Mouse (Mus musculus) stomach, embryonic 15.5 days (tissue): ENCODE results near the gene Exph5. TPM values are rescaled to one million over a fixed set of nuclear protein-coding genes. Genes with fewer than 3 reads are reported as not detected.
A peak's percentile ranks its signal among the peaks of the same experiment; 100 is the strongest.

Experiments used
- ATAC-seq: fragments of 200-750 bp; cut with Nextera tagmentation; 2 replicates; pipeline ENCODE4 v1.8.0; 2017; ENCODE audit warnings: low read depth, moderate number of reproducible peaks, moderate TSS enrichment; ENCODE audit not compliant: insufficient read depth, low FRiP score
- H3K27ac ChIP-seq: fragments of 300-500 bp; sonication (generic); 2 replicates; pipeline ENCODE4 v1.5.1; 2015; ENCODE audit warnings: mild to moderate bottlenecking, inconsistent platforms
- H3K27me3 ChIP-seq: fragments of 300-500 bp; sonication (generic); replicated peaks from 2 replicates; pipeline ENCODE4 v1.6.1; 2015; ENCODE audit warnings: inconsistent platforms
- H3K36me3 ChIP-seq: fragments of 300-500 bp; sonication (generic); 2 replicates; pipeline ENCODE4 v1.6.1; 2015; ENCODE audit warnings: inconsistent platforms
- H3K4me1 ChIP-seq: fragments of 300-500 bp; sonication (generic); 2 replicates; pipeline ENCODE4 v1.6.1; 2015; ENCODE audit warnings: inconsistent platforms
- H3K4me2 ChIP-seq: fragments of 300-500 bp; sonication (generic); 2 replicates; pipeline ENCODE4 v1.6.1; 2015; ENCODE audit warnings: mild to moderate bottlenecking, inconsistent platforms
- H3K4me3 ChIP-seq: fragments of 300-500 bp; sonication (generic); replicated peaks from 2 replicates; pipeline ENCODE4 v1.5.1; 2015; ENCODE audit warnings: inconsistent platforms
- H3K9ac ChIP-seq: fragments of 300-500 bp; sonication (generic); 2 replicates; pipeline ENCODE4 v1.6.1; 2015; ENCODE audit warnings: inconsistent platforms
- H3K9me3 ChIP-seq: fragments of 300-500 bp; sonication (generic); 2 replicates; pipeline ENCODE4 v1.6.1; 2016; ENCODE audit warnings: inconsistent platforms
- WGBS: fragments of 180-500 bp; shearing (Covaris S2); methylation state at CpG from one replicate; pipeline ENCODE4 v1.1.7; 2015; 5-methylcytosine and 5-hydroxymethylcytosine counted together
- polyA plus RNA-seq: library from polyadenylated mRNA; unstranded; fragments of >200 nt; fragmentation: Nextera tagmentation; extraction: Ambion mirVana; gene quantifications from 2 replicates; pipeline ENCODE4 v1.2.1, GENCODE M21; 2015

Exph5 gene
- polyA plus RNA-seq, 1 experiment from 2014 or later = 7.6 TPM

DNA sequence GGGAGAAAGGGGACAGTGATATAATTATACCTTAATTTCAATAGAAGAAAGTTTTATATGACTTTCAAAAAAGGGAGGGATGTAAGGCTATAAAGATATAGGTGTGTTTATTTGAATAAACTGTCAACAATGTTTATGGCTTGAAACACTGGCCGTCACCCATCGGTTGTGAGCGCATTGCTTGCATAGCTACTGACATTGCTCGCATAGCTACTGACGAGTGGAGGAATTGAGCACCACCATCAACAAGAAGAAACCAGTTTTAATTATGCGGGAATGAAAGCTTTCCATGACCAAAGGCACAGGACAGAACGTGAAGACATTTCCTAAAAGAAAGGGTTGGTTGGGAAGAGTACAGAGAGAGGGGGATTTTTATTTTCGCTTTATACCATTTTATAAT is 99.7 kb downstream of the Exph5 start:
- Histone ChIP-seq H3K4me3 (no peak overlapping the region), H3K36me3 (no peaks in the 10 kb centered on the region), H3K4me1 (0 out of 2 replicates have a peak, but pooled peaks cover 4% of the 10 kb centered on the region), H3K9me3 (no peaks in the 10 kb centered on the region), H3K27me3 (no peaks in the 10 kb centered on the region), H3K4me2 (no peak overlapping the region), H3K27ac (no peak overlapping the region), H3K9ac (no peak overlapping the region)
- 88% methylated on average over 8 of the region's 8 CpGs for WGBS
- ATAC-seq = no peak

DNA sequence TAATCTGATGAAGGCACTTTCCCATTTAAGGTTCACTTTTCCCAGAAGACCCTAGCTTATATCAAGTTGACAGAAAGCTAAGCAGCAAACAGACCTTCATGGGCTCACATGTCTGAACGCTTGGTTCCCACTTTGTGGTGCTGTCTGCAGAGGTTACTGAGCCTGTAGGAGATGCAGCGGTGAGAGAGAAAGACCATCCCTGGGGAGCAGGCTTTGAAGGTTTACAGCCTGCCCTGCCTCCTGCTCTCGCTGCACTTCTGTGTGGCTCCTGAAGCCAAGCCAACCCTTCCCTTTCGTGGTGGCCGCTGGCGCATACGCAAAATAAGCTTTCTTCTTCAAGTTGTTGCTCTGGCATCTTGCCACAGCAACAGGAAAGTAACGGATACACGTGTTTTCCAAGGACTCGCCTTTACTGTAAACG is 100.8 kb downstream of the Exph5 start, which contains the start of gene 4930550C14Rik:
Gene 4930550C14Rik, plus strand, starts transcription at position 35 of the 421 bp plus-strand sequence.
- Histone ChIP-seq H3K4me1 (0 out of 2 replicates have a peak, but pooled peaks cover 4% of the 10 kb centered on the region), H3K27ac (peak within 1 kb of the TSS; percentile 46), H3K4me3 (no peak within 1 kb of the TSS; the same call in 1 of the 2 replicates), H3K27me3 (no peaks in the 10 kb centered on the region), H3K9me3 (no peaks in the 10 kb centered on the region), H3K36me3 (no peaks in the 10 kb centered on the region), H3K4me2 (peak within 1 kb of the TSS; percentile 39), H3K9ac (no peak within 1 kb of the TSS)
- ATAC-seq = no peak
- 11% methylated on average over 11 of the region's 11 CpGs for WGBS

DNA sequence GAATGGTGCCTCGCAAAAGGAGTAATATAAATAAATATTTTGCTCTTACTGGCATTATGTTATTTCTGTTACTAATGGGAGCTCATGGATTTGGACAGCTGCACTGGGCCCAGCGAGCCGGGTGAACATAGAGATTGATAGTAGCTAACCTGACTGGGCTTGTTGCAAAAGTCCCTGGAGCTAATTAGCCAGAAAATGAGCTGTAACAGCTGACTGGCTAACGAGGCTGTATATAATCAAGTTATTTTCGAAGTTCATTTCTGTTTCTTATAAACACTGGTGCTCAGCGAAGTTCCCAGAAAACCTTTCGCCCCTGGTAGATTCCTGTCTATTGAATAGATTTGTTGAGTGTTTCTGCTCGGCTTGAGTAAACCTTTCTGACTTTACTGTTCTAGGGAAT is 101.5 kb downstream of the Exph5 start:
- no peak overlapping the region for H3K4me3 ChIP-seq
- 67% methylated on average over 8 of the region's 8 CpGs for WGBS
- peak overlapping the region; percentile 39 for H3K4me2 ChIP-seq
- ATAC-seq = no peak
- no peaks in the 10 kb centered on the region for H3K27me3 ChIP-seq
- H3K9ac ChIP-seq = no peak overlapping the region
- H3K4me1 ChIP-seq = 0 out of 2 replicates have a peak, but pooled peaks cover 4% of the 10 kb centered on the region
- peak overlapping the region; percentile 46; the same call in 1 of the 2 replicates for H3K27ac ChIP-seq
- no peaks in the 10 kb centered on the region for H3K9me3 ChIP-seq
- no peaks in the 10 kb centered on the region for H3K36me3 ChIP-seq

DNA sequence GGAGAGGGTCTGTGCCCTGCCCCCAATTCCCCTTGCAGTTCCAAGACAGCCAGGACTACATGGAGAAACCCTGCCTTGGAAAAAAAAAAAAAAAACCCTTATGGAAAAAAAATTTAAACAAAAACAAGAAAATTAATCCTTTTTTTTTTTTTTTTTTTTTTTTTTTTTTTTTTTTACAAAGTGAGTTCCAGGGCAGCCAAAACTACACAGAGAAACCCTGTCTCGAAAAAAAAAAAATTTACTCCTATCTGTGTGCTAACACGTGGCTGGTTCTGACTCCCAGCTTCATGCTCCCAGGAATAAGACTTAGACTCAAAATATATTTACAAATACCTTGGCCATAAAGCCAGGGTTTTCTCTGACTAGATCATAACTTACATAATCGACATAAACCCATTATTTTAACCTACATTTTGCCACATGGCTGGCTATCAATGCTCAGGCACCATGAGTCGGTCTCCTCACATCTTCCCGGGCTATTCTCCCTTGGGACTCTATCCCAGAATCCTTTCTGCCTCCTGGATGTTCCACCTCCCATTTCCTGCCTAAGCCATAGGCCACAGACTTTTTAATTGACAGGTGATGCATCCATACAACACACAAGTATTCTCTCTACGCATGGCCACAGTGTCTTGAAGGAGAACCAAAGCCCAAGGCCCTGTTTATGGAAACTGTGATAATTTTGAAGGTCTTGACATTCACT is 102.7 kb downstream of the Exph5 start:
- Histone ChIP-seq H3K27me3 (no peaks in the 10 kb centered on the region), H3K27ac (no peak overlapping the region), H3K36me3 (no peaks in the 10 kb centered on the region), H3K4me1 (0 out of 2 replicates have a peak, but pooled peaks cover 4% of the 10 kb centered on the region), H3K4me2 (no peak overlapping the region), H3K9me3 (no peaks in the 10 kb centered on the region), H3K4me3 (no peak overlapping the region), H3K9ac (no peak overlapping the region)
- WGBS = 84% methylated on average over 6 of the region's 6 CpGs
- ATAC-seq = no peak

DNA sequence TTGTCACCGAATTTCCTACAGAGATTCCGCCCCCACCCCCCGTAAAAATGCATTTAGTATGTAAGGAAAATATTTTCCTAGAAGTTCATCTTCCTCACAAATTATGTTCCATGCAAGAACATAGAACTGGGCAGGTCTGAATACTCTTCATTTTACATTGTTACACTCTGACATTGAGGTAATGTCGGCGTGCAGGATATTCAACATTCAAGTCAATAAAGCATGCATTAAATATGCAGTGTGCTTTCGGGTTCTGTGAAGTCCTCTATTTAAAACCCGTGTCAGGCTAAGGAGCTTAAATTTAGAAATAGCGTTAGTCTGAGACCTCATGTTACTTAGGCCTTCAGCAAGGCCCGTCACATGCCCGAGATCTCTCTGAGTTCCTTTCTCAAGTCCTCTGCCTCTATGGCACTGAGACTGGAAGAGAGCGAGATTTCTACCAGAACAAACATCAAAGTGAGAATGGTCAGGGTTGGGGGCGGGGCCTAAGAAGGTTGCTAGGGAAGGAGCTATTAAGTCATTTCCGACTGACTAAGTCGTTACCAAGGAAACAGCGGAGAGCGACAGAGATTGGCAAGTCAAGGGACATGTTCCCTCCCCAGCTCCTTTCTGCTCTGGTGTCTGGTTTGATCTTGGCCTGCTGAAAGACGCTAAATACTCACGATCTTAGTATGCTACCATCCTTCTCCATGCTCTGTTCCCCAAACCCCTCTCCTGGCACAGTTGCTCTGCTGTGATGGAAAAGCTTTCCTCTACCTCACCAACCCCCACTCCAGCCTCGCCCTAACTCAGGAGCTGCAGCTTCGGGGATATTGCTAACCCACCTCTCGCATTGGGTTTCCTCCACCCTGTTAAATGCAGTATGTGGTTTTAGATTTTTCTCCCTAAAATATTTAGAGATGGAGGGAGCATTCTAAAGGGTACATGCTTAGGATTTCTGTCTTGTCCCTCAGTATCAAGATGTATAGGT is 103.6 kb downstream of the Exph5 start:
- Histone ChIP-seq H3K9me3 (no peaks in the 10 kb centered on the region), H3K4me1 (0 out of 2 replicates have a peak, but pooled peaks cover 4% of the 10 kb centered on the region), H3K9ac (no peak overlapping the region), H3K27me3 (no peaks in the 10 kb centered on the region), H3K27ac (no peak overlapping the region), H3K4me3 (peak overlapping the region; percentile 37), H3K36me3 (no peaks in the 10 kb centered on the region), H3K4me2 (peak overlapping the region; percentile 57)
- WGBS = 25% methylated on average over 21 of the region's 21 CpGs
- peak; percentile 72 for ATAC-seq

DNA sequence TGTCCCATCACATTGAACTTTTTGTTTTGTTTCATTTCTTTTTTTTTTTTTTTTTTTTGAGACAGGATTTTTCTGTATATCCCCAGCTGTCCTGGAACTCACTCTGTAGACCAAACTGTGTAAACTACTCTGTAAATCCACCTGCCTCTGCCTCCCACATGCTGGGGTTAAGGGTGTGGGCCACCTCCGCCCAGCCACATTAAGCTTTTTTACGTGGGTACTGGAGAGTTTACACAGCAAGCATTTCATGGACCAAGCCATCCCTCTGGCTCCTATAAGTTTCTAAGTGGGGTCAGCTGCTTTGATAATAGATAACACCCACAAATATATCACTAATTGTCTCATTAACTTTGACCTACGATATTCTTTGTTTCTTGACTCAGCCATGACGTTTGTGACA is 107.1 kb downstream of the Exph5 start:
- WGBS = 64% methylated on average over 4 of the region's 4 CpGs
- H3K27ac ChIP-seq = no peak overlapping the region
- H3K4me3 ChIP-seq = no peak overlapping the region
- no peaks in the 10 kb centered on the region for H3K27me3 ChIP-seq
- H3K4me1 ChIP-seq = 0 out of 2 replicates have a peak, but pooled peaks cover 4% of the 10 kb centered on the region
- H3K9me3 ChIP-seq = no peaks in the 10 kb centered on the region
- H3K36me3 ChIP-seq = no peaks in the 10 kb centered on the region
- ATAC-seq = peak; percentile 50; the same call in 1 of the 2 replicates
- no peak overlapping the region for H3K4me2 ChIP-seq
- H3K9ac ChIP-seq = no peak overlapping the region

DNA sequence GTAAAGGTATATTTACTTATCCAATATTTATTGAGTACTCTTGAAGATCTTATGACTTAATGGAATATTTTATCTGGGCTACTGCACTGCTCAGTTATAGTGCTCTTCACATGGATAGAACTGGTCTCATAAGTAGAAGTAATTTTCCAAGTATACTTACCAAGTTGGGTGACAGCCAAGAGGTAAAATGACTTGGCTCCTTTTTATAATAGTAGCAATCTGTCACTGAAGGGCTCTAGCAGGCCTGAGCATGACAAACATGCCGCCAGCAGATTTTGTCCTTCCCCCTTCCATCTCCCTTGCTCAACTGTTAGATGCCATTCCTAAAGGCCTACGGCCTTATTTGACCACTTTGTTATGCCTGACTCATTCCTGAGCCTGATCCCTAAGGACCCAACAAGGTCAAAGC is 107.5 kb downstream of the Exph5 start:
- H3K27ac ChIP-seq = no peak overlapping the region
- H3K4me1 ChIP-seq = 0 out of 2 replicates have a peak, but pooled peaks cover 4% of the 10 kb centered on the region
- H3K36me3 ChIP-seq = no peaks in the 10 kb centered on the region
- H3K27me3 ChIP-seq = no peaks in the 10 kb centered on the region
- ATAC-seq = peak; percentile 54
- no peak overlapping the region for H3K4me3 ChIP-seq
- H3K4me2 ChIP-seq = no peak overlapping the region
- H3K9me3 ChIP-seq = no peaks in the 10 kb centered on the region
- 77% methylated on average over 2 of the region's 2 CpGs for WGBS
- no peak overlapping the region for H3K9ac ChIP-seq

DNA sequence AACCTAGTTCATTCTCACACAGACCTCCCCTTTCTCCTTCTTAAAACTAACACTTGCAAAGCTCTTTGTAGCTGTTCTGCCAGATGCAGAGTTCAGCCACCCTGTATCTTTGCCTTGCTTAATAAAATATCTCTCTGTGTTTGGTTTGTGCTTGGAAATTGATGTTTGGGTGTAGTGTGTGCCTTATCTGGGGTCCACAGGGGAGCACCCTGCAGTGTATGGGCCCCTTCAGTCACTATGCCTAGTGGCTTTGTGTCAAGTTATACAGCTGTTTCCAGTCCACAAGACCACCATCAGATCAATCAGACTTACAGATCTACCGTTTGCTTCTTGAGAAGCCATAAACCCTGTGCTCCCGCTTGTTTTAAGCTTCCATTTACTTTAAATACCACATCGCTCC is 108.0 kb downstream of the Exph5 start:
- 73% methylated on average over 3 of the region's 3 CpGs for WGBS
- Histone ChIP-seq H3K9ac (no peak overlapping the region), H3K27ac (no peak overlapping the region), H3K9me3 (no peaks in the 10 kb centered on the region), H3K4me1 (0 out of 2 replicates have a peak, but pooled peaks cover 4% of the 10 kb centered on the region), H3K27me3 (no peaks in the 10 kb centered on the region), H3K4me3 (no peak overlapping the region), H3K4me2 (no peak overlapping the region), H3K36me3 (no peaks in the 10 kb centered on the region)
- 0 out of 2 replicates have a peak, but pooled peaks have one; percentile 27 for ATAC-seq

DNA sequence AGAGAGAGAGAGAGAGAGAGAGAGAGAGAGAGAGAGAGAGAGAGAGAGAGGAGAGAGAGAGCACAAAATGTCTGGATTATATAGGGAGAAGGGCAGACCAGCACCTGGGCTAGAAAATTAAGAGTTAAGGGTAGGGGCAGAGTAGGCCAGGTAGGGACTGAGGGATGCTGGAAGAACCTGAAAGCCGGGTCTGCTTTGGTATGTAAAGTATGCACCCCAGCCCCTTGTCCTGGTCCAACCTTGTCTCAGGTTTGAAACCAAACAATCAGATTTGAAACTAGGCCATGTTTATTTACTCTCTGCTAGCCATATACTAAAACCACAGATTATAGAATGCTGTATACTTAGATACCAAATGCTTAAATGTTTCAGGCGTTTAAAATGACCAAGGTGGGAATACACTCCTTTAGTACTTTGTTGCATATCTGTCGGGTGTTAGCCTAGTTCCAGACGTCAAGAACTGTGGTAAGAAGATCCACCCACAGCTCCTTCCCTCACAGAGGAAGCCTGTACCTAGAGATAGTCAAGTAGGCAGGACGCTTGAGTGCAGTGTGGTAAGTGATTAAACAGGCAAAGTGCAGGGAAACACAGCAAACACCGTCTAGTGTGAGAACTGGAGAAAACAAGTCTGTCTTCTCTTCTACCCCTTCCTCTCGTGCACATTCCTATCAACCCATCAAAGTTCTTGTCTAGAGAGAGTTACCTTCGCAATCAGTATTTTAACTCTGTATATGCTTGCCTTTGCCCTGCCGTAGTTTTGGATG is 120.8 kb downstream of the Exph5 start:
- Histone ChIP-seq H3K9me3 (no peaks in the 10 kb centered on the region), H3K4me1 (no peaks in the 10 kb centered on the region), H3K27ac (no peak overlapping the region), H3K4me2 (no peak overlapping the region), H3K4me3 (no peak overlapping the region), H3K9ac (no peak overlapping the region), H3K27me3 (no peaks in the 10 kb centered on the region), H3K36me3 (no peaks in the 10 kb centered on the region)
- ATAC-seq = peak; percentile 76; the same call in 1 of the 2 replicates
- WGBS = 48% methylated on average over 9 of the region's 9 CpGs

DNA sequence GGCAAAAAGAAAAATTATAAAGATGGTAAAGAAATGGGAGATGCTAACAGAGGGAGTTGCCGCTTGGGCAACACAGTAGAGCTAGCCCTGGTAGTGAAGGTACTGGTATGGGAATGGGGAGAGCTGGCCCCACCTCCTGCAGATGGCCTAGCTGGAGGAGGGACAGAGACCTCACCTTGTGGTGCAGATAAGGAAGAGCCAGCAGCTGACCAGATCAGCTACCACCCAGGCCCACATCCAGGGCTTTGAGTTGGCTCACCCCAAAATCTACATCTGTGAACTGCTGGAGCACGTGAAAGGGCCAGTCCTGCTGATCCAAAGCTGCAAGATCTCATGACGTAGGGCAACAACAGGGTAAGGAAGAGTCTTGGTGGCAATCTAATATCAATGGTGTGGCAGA is 125.3 kb downstream of the Exph5 start:
- Histone ChIP-seq H3K4me2 (no peak overlapping the region), H3K9ac (no peak overlapping the region), H3K36me3 (no peaks in the 10 kb centered on the region), H3K27ac (no peak overlapping the region), H3K9me3 (no peaks in the 10 kb centered on the region), H3K27me3 (no peaks in the 10 kb centered on the region), H3K4me3 (no peak overlapping the region), H3K4me1 (no peaks in the 10 kb centered on the region)
- WGBS = 89% methylated on average over 3 of the region's 3 CpGs
- no peak for ATAC-seq
